Comparison of ENCODE assay signal across 23 mouse cellular contexts in genomic region chr19:32568961-32569653, GRCm38 (mm10). TPM values are rescaled to one million over a fixed set of nuclear protein-coding genes. Genes with fewer than 3 reads are reported as not detected.
DNase-seq lines count a peak whose midpoint lies in the region; ATAC-seq lines count a peak whose summit lies in the region.
"Had no signal": no experiment of that assay in that cellular context is flagged by ENCODE, and none has a peak within 500 bp of the region (broad histone marks: within the 10 kb centered on the region; RNA-seq: fewer than 3 reads in every experiment).

No protein-coding gene starts in this region.

- DNase-seq in NIH3T3 (ENCODE audit: low read depth) = peak; percentile 49
- DNase-seq in c-Kit-positive CD71-positive TER-119-negative erythroid progenitor cells, embryonic 14.5 days (ENCODE audit: low read depth) = peak; percentile 25
- peak; percentile 26 for DNase-seq in liver
- DNase-seq in cerebellum, postnatal 4 days (ENCODE audit: low spot score in 2 of 2) = no peak
- DNase-seq in frontal cortex, postnatal 36 days (ENCODE audit: low spot score in 2 of 2) = no peak
- DNase-seq in Muller cell, postnatal 12 days (ENCODE audit: inconsistent ontology term) = no peak
- DNase-seq: adrenal gland, postnatal 25 days; cerebellum, adult 8-10 months; heart, adult 18-20 months; heart, postnatal 36 days; kidney, adult 8-10 months; kidney, postnatal 36 days; lung, postnatal 10 days; right cerebral cortex, postnatal 25 days; thymus, postnatal 14 days had no signal

- peak overlapping the region; percentile 67 for H3K27ac ChIP-seq in liver, embryonic 16.5 days (ENCODE audit: low read length)
- H3K27ac ChIP-seq: embryonic facial prominence, embryonic 13.5 days; forebrain, embryonic 12.5 days; hindbrain, embryonic 14.5 days; limb, embryonic 12.5 days; midbrain, embryonic 15.5 days had no signal

- H3K9me3 ChIP-seq in liver, embryonic 16.5 days (replicated peaks; ENCODE audit: control insufficient read depth, low read length) = no peaks in the 10 kb centered on the region
- H3K9me3 ChIP-seq: embryonic facial prominence, embryonic 13.5 days; forebrain, embryonic 12.5 days; limb, embryonic 12.5 days; megakaryocyte, embryonic 14.5 days; midbrain, embryonic 15.5 days had no signal

- H3K36me3 ChIP-seq in liver, embryonic 16.5 days (ENCODE audit: control insufficient read depth, insufficient read depth) = no peaks in the 10 kb centered on the region
- H3K36me3 ChIP-seq: embryonic facial prominence, embryonic 13.5 days; forebrain, embryonic 12.5 days; limb, embryonic 12.5 days; midbrain, embryonic 15.5 days had no signal

- H3K9ac ChIP-seq in liver, embryonic 16.5 days (ENCODE audit: low read depth, low read length) = 0 out of 2 replicates have a peak overlapping the region, but pooled peaks have one; percentile 24
- H3K9ac ChIP-seq: embryonic facial prominence, embryonic 13.5 days; forebrain, embryonic 12.5 days; hindbrain, embryonic 14.5 days; limb, embryonic 12.5 days; midbrain, embryonic 15.5 days had no signal

- peak overlapping the region; percentile 29 for H3K4me3 ChIP-seq in liver, embryonic 16.5 days (ENCODE audit: low read depth, low read length)
- H3K4me3 ChIP-seq: embryonic facial prominence, embryonic 13.5 days; forebrain, embryonic 12.5 days; limb, embryonic 12.5 days; midbrain, embryonic 15.5 days; myocyte had no signal

- peaks cover 17% of the 10 kb centered on the region for H3K4me1 ChIP-seq in liver, embryonic 16.5 days (ENCODE audit: control insufficient read depth, low read depth, low read length)
- H3K4me1 ChIP-seq: embryonic facial prominence, embryonic 13.5 days; forebrain, embryonic 12.5 days; limb, embryonic 12.5 days; midbrain, embryonic 15.5 days had no signal

- 39% methylated on average over 3 of the region's 3 CpGs for WGBS in liver, embryonic 16.5 days (ENCODE audit: insufficient replicate concordance)

- no peaks in the 10 kb centered on the region for H3K27me3 ChIP-seq in liver, embryonic 16.5 days (ENCODE audit: control insufficient read depth, insufficient read depth, low read depth, low read length)
- H3K27me3 ChIP-seq: embryonic facial prominence, embryonic 13.5 days; forebrain, embryonic 12.5 days; limb, embryonic 12.5 days; midbrain, embryonic 15.5 days had no signal

- ATAC-seq in liver, embryonic 16.5 days (ENCODE audit: low read depth) = peak; percentile 77
- ATAC-seq: midbrain, embryonic 15.5 days had no signal

- peak overlapping the region; percentile 55 for H3K4me2 ChIP-seq in liver, embryonic 16.5 days (ENCODE audit: low read depth, low read length)
- H3K4me2 ChIP-seq: embryonic facial prominence, embryonic 13.5 days; forebrain, embryonic 12.5 days; hindbrain, embryonic 14.5 days; limb, embryonic 12.5 days; midbrain, embryonic 15.5 days had no signal

RNA-seq across cellular contexts. Expression of gene Papss2, which starts 26.5 kb away (rescaled TPM):
- 6.7 and 9.3 TPM in 2 replicates for polyA plus RNA-seq in liver, embryonic 16.5 days (2015; fragmentation: Nextera tagmentation; extraction: Ambion mirVana)

Comparison
In these comparisons a context has a peak if more than half of its experiments do, and no peak if none do; other contexts are left out.
1. DNase-seq: peak in NIH3T3 (single experiment), c-Kit-positive CD71-positive TER-119-negative erythroid progenitor cells, embryonic 14.5 days (single experiment) and liver (single experiment); none in cerebellum, postnatal 4 days (0 of 2), frontal cortex, postnatal 36 days (0 of 2) and Muller cell, postnatal 12 days (single experiment).